Mouse (Mus musculus) heart, embryonic 11.5 days (tissue): ENCODE measurements around the gene Atrx. TPM values are rescaled to one million over a fixed set of nuclear protein-coding genes. Genes with fewer than 3 reads are reported as not detected.

Experiments
- ATAC-seq: fragments of 200-750 bp; cut with Nextera tagmentation; replicated peaks from 2 replicates; pipeline ENCODE4 v1.8.0; 2017; ENCODE audit warnings: moderate library complexity; ENCODE audit not compliant: insufficient number of reproducible peaks, low FRiP score, low TSS enrichment
- H3K27ac ChIP-seq: fragments of 300-500 bp; sonication (generic); 2 replicates; pipeline ENCODE4 v1.5.1; 2014; ENCODE audit warnings: mild to moderate bottlenecking, low read depth, low read length
- H3K27me3 ChIP-seq: fragments of 300-500 bp; sonication (generic); 2 replicates; pipeline ENCODE4 v1.6.1; 2014; ENCODE audit warnings: mild to moderate bottlenecking, low read length, mixed read lengths; ENCODE audit not compliant: control insufficient read depth, insufficient read depth
- H3K36me3 ChIP-seq: fragments of 300-500 bp; sonication (generic); 2 replicates; pipeline ENCODE4 v1.6.1; 2014; ENCODE audit warnings: mild to moderate bottlenecking, low read length, moderate library complexity, mixed read lengths; ENCODE audit not compliant: control insufficient read depth, insufficient read depth
- H3K4me1 ChIP-seq: fragments of 300-500 bp; sonication (generic); 2 replicates; pipeline ENCODE4 v1.6.1; 2014; ENCODE audit warnings: low read length; ENCODE audit not compliant: control insufficient read depth, insufficient read depth
- H3K4me2 ChIP-seq: fragments of 300-500 bp; sonication (generic); 2 replicates; pipeline ENCODE4 v1.6.1; 2014; ENCODE audit warnings: mild to moderate bottlenecking, moderate library complexity
- H3K4me3 ChIP-seq: fragments of 300-500 bp; sonication (generic); 2 replicates; pipeline ENCODE4 v1.5.1; 2014; ENCODE audit warnings: low read depth, low read length
- H3K9ac ChIP-seq: fragments of 300-500 bp; sonication (generic); 2 replicates; pipeline ENCODE4 v1.6.1; 2014; ENCODE audit warnings: mild to moderate bottlenecking, low read depth, low read length, moderate library complexity
- H3K9me3 ChIP-seq: fragments of 300-500 bp; sonication (generic); replicated peaks from 2 replicates; pipeline ENCODE4 v1.6.1; 2016; ENCODE audit warnings: low read length; ENCODE audit not compliant: control insufficient read depth
- WGBS: fragments of 180-500 bp; shearing (Covaris S2); extraction: QIAGEN DNeasy Blood & Tissue Kit; methylation state at CpG from one replicate; pipeline ENCODE4 v1.1.7; 2014; ENCODE audit not compliant: insufficient replicate concordance; 5-methylcytosine and 5-hydroxymethylcytosine counted together
- polyA plus RNA-seq: library from polyadenylated mRNA; unstranded; fragments of >200 nt; fragmentation: Nextera tagmentation; extraction: Ambion mirVana; gene quantifications from 2 replicates; pipeline ENCODE4 v1.2.1, GENCODE M21; 2014

Gene Atrx
- polyA plus RNA-seq, 1 experiment from 2014 or later: 143 TPM

DNA sequence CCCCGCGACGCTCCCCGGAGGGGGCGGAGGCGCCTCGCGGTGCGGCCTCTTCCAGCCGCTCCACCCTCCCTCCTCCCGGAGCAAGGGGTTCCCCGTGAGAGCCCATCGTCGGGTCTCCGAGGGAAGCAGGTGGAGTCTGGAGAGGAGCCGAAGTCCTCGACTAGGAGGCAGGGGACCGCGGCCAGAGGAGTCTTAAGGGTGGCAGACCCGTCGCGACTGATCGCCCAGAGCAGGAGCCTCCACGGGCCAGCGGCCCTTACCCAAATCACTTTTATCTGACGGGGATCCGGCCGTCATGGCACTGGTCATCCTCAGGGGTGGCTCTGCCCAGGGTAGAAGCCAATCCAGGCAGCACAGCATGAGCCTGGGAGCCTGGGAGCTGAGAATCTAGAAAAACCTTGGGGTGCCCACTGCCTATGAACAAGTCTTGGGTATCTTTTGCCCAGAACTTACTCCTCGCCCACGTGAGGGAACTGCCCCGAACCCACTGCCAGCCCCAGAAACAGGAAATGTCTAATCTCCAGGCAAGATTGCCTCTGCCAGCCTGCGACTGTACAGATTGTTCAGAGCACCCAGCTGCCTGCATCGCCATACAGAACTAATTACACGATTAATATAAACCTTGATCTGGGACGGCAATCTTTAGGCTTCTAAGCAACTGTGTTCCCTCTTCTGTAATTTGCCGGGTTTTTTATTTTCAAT is 164.0 kb downstream of the Atrx start:
- ATAC-seq: no peak
- H3K36me3 ChIP-seq: no peaks in the 10 kb centered on the region
- no peak overlapping the region for H3K27ac ChIP-seq
- H3K4me2 ChIP-seq: peak overlapping the region; percentile 72
- no peaks in the 10 kb centered on the region for H3K9me3 ChIP-seq
- no peak overlapping the region for H3K9ac ChIP-seq
- peaks cover 34% of the 10 kb centered on the region for H3K27me3 ChIP-seq
- WGBS: 12% methylated on average over 25 of the region's 36 CpGs
- peak overlapping the region; percentile 46 for H3K4me3 ChIP-seq
- H3K4me1 ChIP-seq: peaks cover 3% of the 10 kb centered on the region; the same call in 1 of the 2 replicates

DNA sequence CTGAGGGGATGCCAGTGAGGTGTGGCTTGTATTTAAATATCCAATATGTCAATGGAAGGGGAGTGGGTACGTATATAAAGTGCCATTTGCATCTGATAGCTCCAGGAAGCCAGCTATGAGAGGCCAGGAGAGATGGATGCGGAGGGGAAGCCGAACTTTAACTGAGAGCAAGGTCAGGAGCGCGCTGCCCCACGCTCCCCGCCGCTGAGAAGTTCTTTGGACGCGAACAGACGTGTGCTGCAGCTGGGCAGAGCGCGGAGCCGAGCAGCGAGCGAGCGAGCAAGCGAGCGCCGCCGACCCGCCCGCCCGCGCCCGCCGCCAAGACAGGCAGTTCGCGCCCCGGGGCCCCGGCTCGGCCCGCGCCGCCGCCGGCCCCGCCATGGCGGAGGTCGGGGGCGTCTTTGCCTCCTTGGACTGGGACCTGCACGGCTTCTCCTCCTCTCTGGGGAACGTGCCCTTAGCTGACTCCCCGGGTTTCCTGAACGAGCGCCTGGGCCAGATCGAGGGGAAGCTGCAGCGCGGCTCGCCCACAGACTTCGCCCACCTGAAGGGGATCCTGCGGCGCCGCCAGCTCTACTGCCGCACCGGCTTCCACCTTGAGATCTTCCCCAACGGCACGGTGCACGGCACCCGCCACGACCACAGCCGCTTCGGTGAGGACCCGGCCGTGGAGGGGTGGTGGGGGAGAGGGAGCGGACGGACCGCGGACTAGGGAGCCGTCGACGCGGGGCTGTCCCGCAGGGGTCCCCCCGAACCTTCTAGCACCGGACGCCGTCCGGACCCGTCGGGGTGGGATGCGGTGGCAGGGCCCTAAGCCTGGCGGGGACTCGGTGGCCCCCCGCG is 164.8 kb downstream of the Atrx start, which contains the start of gene Fgf16:
Gene Fgf16, plus strand, starts transcription at position 118 of the 843 bp plus-strand sequence.
- Histone ChIP-seq H3K4me3 (peak within 1 kb of the TSS; percentile 46), H3K4me2 (peak within 1 kb of the TSS; percentile 72), H3K9me3 (no peaks in the 10 kb centered on the region), H3K27me3 (peaks cover 33% of the 10 kb centered on the region), H3K4me1 (peaks cover 3% of the 10 kb centered on the region; the same call in 1 of the 2 replicates), H3K36me3 (no peaks in the 10 kb centered on the region), H3K27ac (no peak within 1 kb of the TSS), H3K9ac (no peak within 1 kb of the TSS)
- WGBS: 11% methylated on average over 75 of the region's 86 CpGs
- ATAC-seq: no peak

DNA sequence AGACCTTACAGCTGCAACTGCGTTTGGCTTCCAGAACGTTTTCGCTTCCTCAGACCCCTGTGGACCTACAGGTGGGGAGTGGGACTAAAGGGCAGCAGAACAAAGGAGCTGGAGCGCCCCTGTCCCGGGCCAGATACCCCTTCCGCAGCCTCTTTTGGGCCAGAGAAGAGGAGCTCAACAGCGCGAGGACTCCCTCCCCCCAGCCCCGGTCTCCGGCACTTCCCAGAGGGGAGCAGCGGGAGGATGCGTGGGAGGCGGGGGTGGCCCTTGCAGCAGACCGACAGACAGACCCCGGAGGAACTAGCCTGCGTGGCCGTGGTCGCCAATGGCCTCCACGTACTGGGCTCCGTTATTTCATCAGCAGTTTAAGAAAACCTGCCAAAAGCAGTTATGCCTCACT is 165.6 kb downstream of the Atrx start:
- ATAC-seq: no peak; the same call in 1 of the 2 replicates
- Histone ChIP-seq H3K4me3 (peak overlapping the region; percentile 46), H3K9ac (no peak overlapping the region), H3K27ac (no peak overlapping the region), H3K9me3 (no peaks in the 10 kb centered on the region), H3K36me3 (no peaks in the 10 kb centered on the region), H3K4me1 (peaks cover 3% of the 10 kb centered on the region; the same call in 1 of the 2 replicates), H3K4me2 (peak overlapping the region; percentile 72), H3K27me3 (peaks cover 33% of the 10 kb centered on the region)
- WGBS: 10% methylated on average over 20 of the region's 20 CpGs

DNA sequence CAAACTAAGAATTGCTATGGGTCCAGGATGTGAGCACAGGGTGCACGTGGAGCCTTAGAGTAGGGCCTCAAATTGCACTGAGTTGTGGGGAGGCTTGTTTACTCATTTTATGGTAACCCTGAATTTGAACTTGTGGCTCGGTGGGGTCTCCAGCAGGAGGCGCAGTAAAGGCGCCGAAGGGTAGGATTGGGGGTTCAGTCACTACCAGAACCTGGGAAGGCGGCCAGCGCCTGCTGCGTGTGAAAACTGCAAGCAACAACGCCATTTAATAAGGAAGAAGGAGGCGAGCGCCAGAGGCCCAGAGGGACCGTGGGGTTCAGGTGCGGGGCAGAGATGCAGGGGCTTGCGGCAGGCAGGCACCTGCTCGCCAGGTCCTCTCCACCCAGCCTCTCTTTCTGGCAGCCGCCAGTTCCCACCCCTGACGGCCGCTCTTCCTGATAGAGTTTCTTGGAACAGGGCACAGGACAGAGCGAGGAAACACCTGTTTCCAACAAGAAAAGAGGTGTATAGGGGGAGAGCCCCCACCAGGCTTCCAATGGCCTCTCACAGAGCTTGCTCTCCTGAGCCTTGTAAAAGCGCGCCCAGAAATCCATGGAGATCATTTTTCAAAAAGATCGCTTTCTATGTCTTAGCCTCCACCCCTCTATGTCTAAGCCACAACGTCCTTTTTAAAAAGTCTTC is 166.2 kb downstream of the Atrx start:
- ATAC-seq: no peak
- Histone ChIP-seq H3K4me3 (peak overlapping the region; percentile 46), H3K9ac (no peak overlapping the region), H3K4me1 (peaks cover 3% of the 10 kb centered on the region; the same call in 1 of the 2 replicates), H3K9me3 (no peaks in the 10 kb centered on the region), H3K36me3 (no peaks in the 10 kb centered on the region), H3K27ac (no peak overlapping the region), H3K27me3 (peaks cover 33% of the 10 kb centered on the region), H3K4me2 (peak overlapping the region; percentile 72)
- 11% methylated on average over 23 of the region's 23 CpGs for WGBS

Other genes starting within 250 kb of the Atrx start
- not detected in 2 replicates for gene Fgf16, start 165.1 kb downstream of the Atrx start, polyA plus RNA-seq
- 54.8 and 55.7 TPM in 2 replicates for gene Magt1, start 82.5 kb upstream of the Atrx start, polyA plus RNA-seq
- 797 and 837 TPM in 2 replicates for gene Cox7b, start 86.3 kb upstream of the Atrx start, polyA plus RNA-seq
- gene Atp7a, start 97.9 kb upstream of the Atrx start, polyA plus RNA-seq: 18.2 and 21.8 TPM in 2 replicates
- gene Tlr13, start 213.8 kb upstream of the Atrx start, polyA plus RNA-seq: 0.31 and 0.34 TPM in 2 replicates